Mouse (Mus musculus) intestine, postnatal 0 days (tissue): ENCODE measurements around the gene Ptges. TPM values are rescaled to one million over a fixed set of nuclear protein-coding genes. Genes with fewer than 3 reads are reported as not detected.

Experiments
- ATAC-seq: fragments of 200-750 bp; cut with Nextera tagmentation; 2 replicates; pipeline ENCODE4 v1.8.0; 2017; ENCODE audit warnings: mild to moderate bottlenecking, moderate TSS enrichment, moderate library complexity
- H3K27ac ChIP-seq: fragments of 300-500 bp; sonication (generic); 2 replicates; pipeline ENCODE4 v1.5.1; 2014; ENCODE audit warnings: mild to moderate bottlenecking, low read depth, low read length, moderate library complexity
- H3K27me3 ChIP-seq: fragments of 300-500 bp; sonication (generic); replicated peaks from 2 replicates; pipeline ENCODE4 v1.6.1; 2014; ENCODE audit warnings: low read length, mixed read lengths; ENCODE audit not compliant: control insufficient read depth, insufficient read depth
- H3K36me3 ChIP-seq: fragments of 300-500 bp; sonication (generic); 2 replicates; pipeline ENCODE4 v1.6.1; 2014; ENCODE audit warnings: mild to moderate bottlenecking, moderate library complexity; ENCODE audit not compliant: control insufficient read depth, insufficient read depth
- H3K4me1 ChIP-seq: fragments of 300-500 bp; sonication (generic); replicated peaks from 2 replicates; pipeline ENCODE4 v1.6.1; 2014; ENCODE audit warnings: antibody characterized with exemption, low read length, mixed read lengths; ENCODE audit not compliant: control insufficient read depth, insufficient read depth
- H3K4me2 ChIP-seq: fragments of 300-500 bp; sonication (generic); replicated peaks from 2 replicates; pipeline ENCODE4 v1.6.1; 2014; ENCODE audit warnings: low read depth, mild to moderate bottlenecking, moderate library complexity
- H3K4me3 ChIP-seq: fragments of 300-500 bp; sonication (generic); 2 replicates; pipeline ENCODE4 v1.5.1; 2014; ENCODE audit warnings: low read depth, low read length
- H3K9ac ChIP-seq: fragments of 300-500 bp; sonication (generic); 2 replicates; pipeline ENCODE4 v1.6.1; 2014; ENCODE audit warnings: mild to moderate bottlenecking, low read depth, low read length
- H3K9me3 ChIP-seq: fragments of 300-500 bp; sonication (generic); 2 replicates; pipeline ENCODE4 v1.6.1; 2016; ENCODE audit warnings: mixed run types; ENCODE audit not compliant: control insufficient read depth
- CTCF ChIP-seq: sonication (generic); IDR thresholded peaks from 2 replicates; pipeline ENCODE4 v1.5.1; 2016; ENCODE audit warnings: low read depth, mild to moderate bottlenecking, control low read depth, antibody characterized with exemption, moderate library complexity
- WGBS: fragments of 180-500 bp; shearing (Covaris S2); extraction: QIAGEN DNeasy Blood & Tissue Kit; methylation state at CpG from one replicate; pipeline ENCODE4 v1.1.7; 2014; 5-methylcytosine and 5-hydroxymethylcytosine counted together
- polyA plus RNA-seq: library from polyadenylated mRNA; unstranded; fragments of >200 nt; fragmentation: Nextera tagmentation; extraction: Ambion mirVana; gene quantifications from 2 replicates; pipeline ENCODE4 v1.2.1, GENCODE M21; 2015

The Ptges gene
- polyA plus RNA-seq, 1 experiment from 2014 or later: 2.8 TPM

GRCm38 (mm10) chr2:30884852-30885373 lies 44.8 kb downstream of the Ptges start:
- Histone ChIP-seq H3K27me3 (no peaks in the 10 kb centered on the region), H3K36me3 (no peaks in the 10 kb centered on the region), H3K9ac (no peak overlapping the region), H3K9me3 (no peaks in the 10 kb centered on the region), H3K4me3 (no peak overlapping the region), H3K4me2 (no peak overlapping the region), H3K4me1 (no peaks in the 10 kb centered on the region), H3K27ac (no peak overlapping the region)
- TF ChIP-seq CTCF: no peak
- 93% methylated on average over 4 of the region's 4 CpGs for WGBS
- no peak for ATAC-seq

GRCm38 (mm10) chr2:30881215-30881614 lies 48.4 kb downstream of the Ptges start:
- Histone ChIP-seq H3K4me2 (no peak overlapping the region), H3K27me3 (no peaks in the 10 kb centered on the region), H3K27ac (no peak overlapping the region), H3K4me1 (no peaks in the 10 kb centered on the region), H3K4me3 (no peak overlapping the region), H3K36me3 (no peaks in the 10 kb centered on the region), H3K9me3 (no peaks in the 10 kb centered on the region), H3K9ac (no peak overlapping the region)
- ATAC-seq: no peak
- WGBS: 75% methylated on average over 7 of the region's 7 CpGs
- no peak for TF ChIP-seq CTCF

DNA sequence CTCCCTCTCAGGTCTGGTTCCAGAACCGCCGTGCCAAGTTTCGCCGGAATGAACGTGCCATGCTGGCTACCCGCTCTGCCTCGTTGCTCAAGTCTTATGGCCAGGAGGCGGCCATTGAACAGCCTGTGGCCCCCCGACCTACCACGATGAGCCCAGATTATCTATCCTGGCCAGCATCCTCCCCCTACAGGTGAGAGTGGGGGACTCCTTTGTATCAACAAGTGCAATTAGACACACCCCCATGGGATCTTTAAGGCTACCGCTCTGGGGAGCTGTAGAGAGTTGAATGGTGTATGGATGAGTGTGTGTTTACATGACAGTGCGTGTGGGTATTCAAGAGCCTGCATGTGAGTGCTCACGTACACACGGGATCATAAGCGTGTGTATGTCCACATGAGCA lies 50.2 kb downstream of the Ptges start:
- no peak overlapping the region for H3K27ac ChIP-seq
- H3K4me1 ChIP-seq: no peaks in the 10 kb centered on the region
- H3K27me3 ChIP-seq: no peaks in the 10 kb centered on the region
- H3K4me2 ChIP-seq: no peak overlapping the region
- H3K9ac ChIP-seq: no peak overlapping the region
- H3K9me3 ChIP-seq: no peaks in the 10 kb centered on the region
- H3K36me3 ChIP-seq: no peaks in the 10 kb centered on the region
- H3K4me3 ChIP-seq: no peak overlapping the region
- WGBS: 89% methylated on average over 15 of the region's 15 CpGs
- ATAC-seq: no peak
- no peak for TF ChIP-seq CTCF

- Histone ChIP-seq H3K27me3 (no peaks in the 10 kb centered on the region), H3K9me3 (no peaks in the 10 kb centered on the region), H3K4me2 (no peak overlapping the region), H3K27ac (no peak overlapping the region), H3K9ac (no peak overlapping the region), H3K4me1 (no peaks in the 10 kb centered on the region), H3K36me3 (no peaks in the 10 kb centered on the region), H3K4me3 (no peak overlapping the region)
- ATAC-seq: no peak
- WGBS: 62% methylated on average over 11 of the region's 11 CpGs
- no peak for TF ChIP-seq CTCF
Measured at GRCm38 (mm10) chr2:30875621-30876432, 53.8 kb downstream of the Ptges start.

- H3K9me3 ChIP-seq: no peaks in the 10 kb centered on the region
- no peaks in the 10 kb centered on the region for H3K4me1 ChIP-seq
- no peak for TF ChIP-seq CTCF
- no peak overlapping the region for H3K27ac ChIP-seq
- no peaks in the 10 kb centered on the region for H3K36me3 ChIP-seq
- no peak for ATAC-seq
- no peak overlapping the region for H3K4me3 ChIP-seq
- no peaks in the 10 kb centered on the region for H3K27me3 ChIP-seq
- no peak overlapping the region for H3K4me2 ChIP-seq
- no peak overlapping the region for H3K9ac ChIP-seq
- WGBS: 69% methylated on average over 7 of the region's 7 CpGs
Measured at GRCm38 (mm10) chr2:30875096-30875495, 54.6 kb downstream of the Ptges start.

DNA sequence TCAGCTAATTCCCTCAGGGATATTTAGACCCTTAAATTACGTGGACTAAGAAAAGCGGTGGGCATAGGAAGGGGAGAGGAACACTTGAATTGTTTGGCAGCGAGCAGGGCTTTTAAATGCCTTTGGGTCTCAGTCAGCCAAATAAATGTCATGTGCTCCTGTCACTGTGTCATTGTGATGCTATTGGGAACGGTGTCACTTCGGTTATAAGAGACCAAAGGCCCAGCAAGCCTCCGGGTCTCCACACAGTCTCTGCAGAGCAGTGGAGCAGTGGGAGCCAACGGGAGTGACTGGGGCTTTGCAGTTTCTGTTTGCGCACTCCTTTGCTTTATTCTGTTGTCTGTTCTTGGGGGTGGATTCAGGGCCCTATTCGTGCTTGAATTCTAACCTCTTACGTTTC lies 55.2 kb downstream of the Ptges start:
- Histone ChIP-seq H3K36me3 (no peaks in the 10 kb centered on the region), H3K9me3 (no peaks in the 10 kb centered on the region), H3K4me1 (no peaks in the 10 kb centered on the region), H3K4me2 (no peak overlapping the region), H3K27ac (no peak overlapping the region), H3K27me3 (no peaks in the 10 kb centered on the region), H3K9ac (no peak overlapping the region), H3K4me3 (no peak overlapping the region)
- no peak for TF ChIP-seq CTCF
- ATAC-seq: no peak
- 53% methylated on average over 10 of the region's 10 CpGs for WGBS
